Mouse (Mus musculus) adrenal gland, adult 18-20 months (tissue): ENCODE results near the gene Tnpo2. TPM values are rescaled to one million over a fixed set of nuclear protein-coding genes. Genes with fewer than 3 reads are reported as not detected.
A peak's percentile ranks its signal among the peaks of the same experiment; 100 is the strongest.

Experiments
- DNase-seq, 2 experiments: peaks; one replicate each; pipeline ENCODE4 v3.0.0; 2021 to 2022; ENCODE audit warnings: low spot score in 2 of 2
- long read RNA-seq, 2 experiments: library from polyadenylated mRNA; stranded (forward); transcript quantifications; one replicate each; pipeline ENCODE4 v2.0.0; 2021
- total RNA-seq, 2 experiments: library from RNA; stranded (reverse); gene quantifications; 1 replicate in 1 of 2; 2 replicates in 1 of 2; pipeline ENCODE4 v1.2.3; 2021

Tnpo2 gene
- 10 to 100 TPM; 67.8 to 80.4 TPM for total RNA-seq
- long read RNA-seq, experiment 1, full-length matches to known transcripts, result 4 of 30 reads
- long read RNA-seq, experiment 1, partial matches to known transcripts, result 7 of 30 reads
- long read RNA-seq, experiment 1, other reads (novel, unspliced or antisense), result 19 of 30 reads
- long read RNA-seq, experiment 2, partial matches to known transcripts, result 20 of 64 reads
- long read RNA-seq, experiment 2, other reads (novel, unspliced or antisense), result 42 of 64 reads

- DNase-seq, result peak; percentile 81 to 87
Measured at GRCm38 (mm10) chr8:85036718-85037365, at the start of gene Tnpo2. Tnpo2 (plus strand) TSS chr8:85036915.

- DNase-seq, result no peak
Measured at GRCm38 (mm10) chr8:84987388-84987787, 49.3 kb upstream of the Tnpo2 start.

GRCm38 (mm10) chr8:84987903-84988302, 48.8 kb upstream of the Tnpo2 start:
- no peak for DNase-seq

- peak in 1 of 2 experiments; percentile 49 for DNase-seq
Measured at GRCm38 (mm10) chr8:84989311-84989731, 47.4 kb upstream of the Tnpo2 start.

- peak; percentile 93 for DNase-seq
Measured at GRCm38 (mm10) chr8:84989810-84990209, 46.9 kb upstream of the Tnpo2 start.

- peak; percentile 93 for DNase-seq
Measured at GRCm38 (mm10) chr8:84990349-84990748, 46.4 kb upstream of the Tnpo2 start, which contains the start of gene Hook2. Hook2 (plus strand) TSS chr8:84990603.

GRCm38 (mm10) chr8:84990836-84991235, 45.9 kb upstream of the Tnpo2 start:
- DNase-seq, result peak in 1 of 2 experiments; percentile 41

GRCm38 (mm10) chr8:84994375-84994774, 42.3 kb upstream of the Tnpo2 start:
- DNase-seq, result no peak

GRCm38 (mm10) chr8:84995680-84996079, 41.0 kb upstream of the Tnpo2 start:
- DNase-seq, result no peak

GRCm38 (mm10) chr8:84996978-84997377, 39.7 kb upstream of the Tnpo2 start:
- no peak for DNase-seq

GRCm38 (mm10) chr8:84997649-84998295, 38.9 kb upstream of the Tnpo2 start:
- DNase-seq, result peak; percentile 90 to 93

GRCm38 (mm10) chr8:85007686-85008085, 29.0 kb upstream of the Tnpo2 start:
- DNase-seq, result peak in 1 of 2 experiments; percentile 50

GRCm38 (mm10) chr8:85011242-85011641, 25.5 kb upstream of the Tnpo2 start:
- no peak for DNase-seq

GRCm38 (mm10) chr8:85013230-85013840, 23.4 kb upstream of the Tnpo2 start:
- peak; percentile 63 to 66 for DNase-seq

- no peak for DNase-seq
Measured at GRCm38 (mm10) chr8:85014431-85014830, 22.3 kb upstream of the Tnpo2 start, which contains the start of gene Best2. Best2 (minus strand) TSS chr8:85014531.

GRCm38 (mm10) chr8:85016724-85017123, 20.0 kb upstream of the Tnpo2 start:
- no peak for DNase-seq

- no peak for DNase-seq
Measured at GRCm38 (mm10) chr8:85017209-85017608, 19.5 kb upstream of the Tnpo2 start.

- no peak for DNase-seq
Measured at GRCm38 (mm10) chr8:85021514-85022055, 15.1 kb upstream of the Tnpo2 start.

- DNase-seq, result no peak
Measured at GRCm38 (mm10) chr8:85023846-85024245, 12.9 kb upstream of the Tnpo2 start.

GRCm38 (mm10) chr8:85025098-85025932, 11.4 kb upstream of the Tnpo2 start, which contains the start of gene Asna1:
Asna1 (minus strand) TSS chr8:85025281.
- peak; percentile 72 to 74 for DNase-seq
